Mouse (Mus musculus): ENCODE data around the gene Ppp5c.

DNA sequence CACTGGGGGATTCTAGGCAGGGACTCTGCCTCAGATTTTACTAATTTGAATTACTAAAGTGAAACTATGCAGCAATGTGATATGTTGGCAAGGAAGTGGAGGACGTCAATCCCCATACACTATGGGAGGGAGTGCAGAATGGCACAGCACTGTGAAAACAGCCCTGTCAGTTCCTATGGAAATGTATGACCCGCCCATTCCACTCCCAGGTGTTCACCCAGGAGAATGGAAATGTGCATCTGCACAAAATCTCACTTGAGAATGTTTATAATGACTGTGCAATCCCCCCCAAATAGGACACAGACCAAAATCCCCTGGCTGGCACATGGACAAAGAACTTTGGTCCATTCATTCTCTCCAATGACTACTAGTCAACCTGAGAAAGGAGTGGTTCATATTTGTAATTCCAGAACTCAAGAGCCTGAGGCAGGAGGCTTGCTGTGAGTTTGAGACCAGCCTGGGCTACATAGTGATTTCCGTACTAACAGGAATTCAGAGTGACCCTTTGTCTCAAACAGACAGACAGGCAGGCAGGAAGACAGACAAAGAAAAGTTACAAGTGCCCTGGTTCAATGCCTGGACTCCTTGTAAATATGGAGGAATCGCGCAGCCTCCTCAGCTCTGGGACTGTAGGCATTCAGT is 19.4 kb upstream of the Ppp5c start:
- TF ChIP-seq POLR2A (IDR thresholded peaks at IDR 0.05; ENCODE audit: low read depth, low read length) (no peak), CTCF (IDR thresholded peaks at IDR 0.05; ENCODE audit: extremely low read depth, insufficient read depth, insufficient read length, insufficient replicate concordance) (no peak)
